Mouse (Mus musculus) natural killer cell, adult 2 months (primary cell): ENCODE data around the gene Krt19.

Source experiments
- DNase-seq, 2 experiments: peaks; one replicate each; pipeline ENCODE4 v3.0.0; 2022; ENCODE audit warnings: low spot score in 2 of 2

Krt19 gene

GRCm38 (mm10) chr11:100148615-100149330 lies at the start of gene Krt19:
Gene Krt19 (minus strand): TSS chr11:100148665.
- DNase-seq: no peak

- DNase-seq: no peak
Observed at GRCm38 (mm10) chr11:100192992-100193391, 44.5 kb upstream of the Krt19 start, which contains the start of gene Krt9. Gene Krt9 (minus strand): TSS chr11:100193246.

GRCm38 (mm10) chr11:100191820-100192219 lies 43.4 kb upstream of the Krt19 start:
- DNase-seq: no peak

GRCm38 (mm10) chr11:100186736-100187135 lies 38.3 kb upstream of the Krt19 start:
- no peak for DNase-seq

- no peak for DNase-seq
Observed at GRCm38 (mm10) chr11:100181725-100182124, 33.3 kb upstream of the Krt19 start.

GRCm38 (mm10) chr11:100179260-100179659 lies 30.8 kb upstream of the Krt19 start:
- no peak for DNase-seq

- no peak for DNase-seq
Observed at GRCm38 (mm10) chr11:100178307-100178706, 29.8 kb upstream of the Krt19 start.

GRCm38 (mm10) chr11:100176791-100177190 lies 28.3 kb upstream of the Krt19 start:
- DNase-seq: no peak

- peak; percentile 15 to 27 for DNase-seq
Observed at GRCm38 (mm10) chr11:100168765-100169762, 20.6 kb upstream of the Krt19 start.

- no peak for DNase-seq
Observed at GRCm38 (mm10) chr11:100168071-100168470, 19.6 kb upstream of the Krt19 start.

GRCm38 (mm10) chr11:100164392-100164791 lies 15.9 kb upstream of the Krt19 start:
- no peak for DNase-seq

GRCm38 (mm10) chr11:100157908-100158477 lies 9.5 kb upstream of the Krt19 start:
- no peak for DNase-seq

GRCm38 (mm10) chr11:100157331-100157730 lies 8.9 kb upstream of the Krt19 start:
- DNase-seq: no peak

GRCm38 (mm10) chr11:100155497-100156255 lies 7.2 kb upstream of the Krt19 start:
- no peak for DNase-seq

GRCm38 (mm10) chr11:100147566-100148353 lies 705 bp downstream of the Krt19 start:
- DNase-seq: no peak

GRCm38 (mm10) chr11:100145858-100146560 lies 2.5 kb downstream of the Krt19 start:
- no peak for DNase-seq

- no peak for DNase-seq
Observed at GRCm38 (mm10) chr11:100145104-100145503, 3.4 kb downstream of the Krt19 start.

- DNase-seq: no peak
Observed at GRCm38 (mm10) chr11:100140966-100141365, 7.5 kb downstream of the Krt19 start.

- DNase-seq: no peak
Observed at GRCm38 (mm10) chr11:100139391-100139790, 9.1 kb downstream of the Krt19 start.

- DNase-seq: no peak
Observed at GRCm38 (mm10) chr11:100138809-100139208, 9.7 kb downstream of the Krt19 start.
